Mouse (Mus musculus) cortical plate, adult 2 months (tissue): Measurements from ENCODE around the gene Sox15. TPM values are rescaled to one million over a fixed set of nuclear protein-coding genes. Genes with fewer than 3 reads are reported as not detected.

Source experiments
- H3K27ac ChIP-seq: fragments of 200-500 bp; 2 replicates; pipeline ENCODE4 v1.5.1; 2012; ENCODE audit warnings: low read length, control low read depth, inconsistent platforms; ENCODE audit not compliant: insufficient read depth
- H3K4me1 ChIP-seq: fragments of 200-500 bp; 2 replicates; pipeline ENCODE4 v1.6.1; 2011; ENCODE audit warnings: low read length; ENCODE audit not compliant: control insufficient read depth, insufficient read depth
- H3K4me3 ChIP-seq: fragments of 200-500 bp; 2 replicates; pipeline ENCODE4 v1.5.1; 2011; ENCODE audit warnings: mild to moderate bottlenecking, low read length, control low read depth; ENCODE audit not compliant: insufficient read depth
- CTCF ChIP-seq: fragments of 200-500 bp; IDR thresholded peaks from 2 replicates; pipeline ENCODE4 v1.5.1; 2011; ENCODE audit warnings: mild to moderate bottlenecking, control low read depth, low read length; ENCODE audit not compliant: insufficient read depth; ENCODE audit errors: extremely low read depth
- POLR2A ChIP-seq: fragments of 200-500 bp; IDR thresholded peaks from 2 replicates; pipeline ENCODE4 v1.6.1; 2011; ENCODE audit warnings: mild to moderate bottlenecking, low read length, control low read depth; ENCODE audit not compliant: insufficient read depth; ENCODE audit errors: extremely low read depth
- polyA plus RNA-seq: library from polyadenylated mRNA; depleted of rRNA; stranded (reverse); fragments of >200 nt; gene quantifications from 2 replicates; pipeline ENCODE4 v1.2.3, GENCODE M21; 2012

The Sox15 gene
- polyA plus RNA-seq, 1 experiment = 0.25 TPM

GRCm38 (mm10) chr11:69685526-69686148 lies 30.5 kb downstream of the Sox15 start, which contains the start of gene Tnfsf13:
Gene Tnfsf13 (minus strand): TSS chr11:69685784.
- H3K4me1 ChIP-seq = no peaks in the 10 kb centered on the region; the same call in 1 of the 2 replicates
- H3K27ac ChIP-seq = peak within 1 kb of the TSS; percentile 89
- TF ChIP-seq CTCF (no peak), POLR2A (0 out of 2 replicates have a peak, but pooled peaks have one; percentile 31)
- H3K4me3 ChIP-seq = no peak within 1 kb of the TSS

GRCm38 (mm10) chr11:69686377-69686776 lies 31.3 kb downstream of the Sox15 start:
- Histone ChIP-seq H3K4me1 (no peaks in the 10 kb centered on the region), H3K27ac (no peak overlapping the region), H3K4me3 (no peak overlapping the region)
- TF ChIP-seq CTCF (no peak), POLR2A (no peak)

GRCm38 (mm10) chr11:69687061-69687460 lies 31.9 kb downstream of the Sox15 start:
- H3K4me1 ChIP-seq = no peaks in the 10 kb centered on the region
- H3K27ac ChIP-seq = no peak overlapping the region
- TF ChIP-seq POLR2A = no peak
- no peak for TF ChIP-seq CTCF
- H3K4me3 ChIP-seq = no peak overlapping the region

GRCm38 (mm10) chr11:69689891-69690290 lies 34.8 kb downstream of the Sox15 start:
- Histone ChIP-seq H3K4me3 (no peak overlapping the region), H3K4me1 (no peaks in the 10 kb centered on the region; the same call in 1 of the 2 replicates), H3K27ac (no peak overlapping the region)
- TF ChIP-seq POLR2A = no peak
- no peak for TF ChIP-seq CTCF

- TF ChIP-seq POLR2A (no peak), CTCF (no peak)
- Histone ChIP-seq H3K4me3 (no peak overlapping the region), H3K4me1 (no peaks in the 10 kb centered on the region; the same call in 1 of the 2 replicates), H3K27ac (no peak overlapping the region)
Observed at GRCm38 (mm10) chr11:69692196-69692811, 37.2 kb downstream of the Sox15 start.

- no peak overlapping the region for H3K4me3 ChIP-seq
- H3K27ac ChIP-seq = no peak overlapping the region
- TF ChIP-seq CTCF = no peak
- no peak for TF ChIP-seq POLR2A
- no peaks in the 10 kb centered on the region; the same call in 1 of the 2 replicates for H3K4me1 ChIP-seq
Observed at GRCm38 (mm10) chr11:69692863-69693262, 37.7 kb downstream of the Sox15 start.

- Histone ChIP-seq H3K27ac (no peak overlapping the region), H3K4me3 (no peak overlapping the region), H3K4me1 (no peaks in the 10 kb centered on the region; the same call in 1 of the 2 replicates)
- TF ChIP-seq CTCF = no peak
- TF ChIP-seq POLR2A = no peak
Observed at GRCm38 (mm10) chr11:69693421-69693965, 38.4 kb downstream of the Sox15 start.

- Histone ChIP-seq H3K4me1 (no peaks in the 10 kb centered on the region; the same call in 1 of the 2 replicates), H3K4me3 (peak overlapping the region; percentile 35), H3K27ac (no peak overlapping the region)
- TF ChIP-seq POLR2A (0 out of 2 replicates have a peak, but pooled peaks have one; percentile 17), CTCF (no peak)
Observed at GRCm38 (mm10) chr11:69695046-69695360, 39.9 kb downstream of the Sox15 start.

- Histone ChIP-seq H3K4me3 (peak within 1 kb of the TSS; percentile 35), H3K4me1 (no peaks in the 10 kb centered on the region; the same call in 1 of the 2 replicates), H3K27ac (peak within 1 kb of the TSS; percentile 67)
- TF ChIP-seq POLR2A (peak; percentile 37; the same call in 1 of the 2 replicates), CTCF (no peak)
Observed at GRCm38 (mm10) chr11:69695361-69696181, 40.5 kb downstream of the Sox15 start, which contains the start of the genes Tnfsf12 and Tnfsfm13. Gene Tnfsf12 (minus strand): TSS chr11:69695849. Gene Tnfsfm13 (minus strand): TSS chr11:69696098.
